Mouse (Mus musculus): ENCODE results near the gene Gls. TPM values are rescaled to one million over a fixed set of nuclear protein-coding genes. Genes with fewer than 3 reads are reported as not detected.

Gls gene
- polyA plus RNA-seq (2015; fragmentation: Nextera tagmentation; extraction: Ambion mirVana): 10.4 TPM in 2 replicates

DNA sequence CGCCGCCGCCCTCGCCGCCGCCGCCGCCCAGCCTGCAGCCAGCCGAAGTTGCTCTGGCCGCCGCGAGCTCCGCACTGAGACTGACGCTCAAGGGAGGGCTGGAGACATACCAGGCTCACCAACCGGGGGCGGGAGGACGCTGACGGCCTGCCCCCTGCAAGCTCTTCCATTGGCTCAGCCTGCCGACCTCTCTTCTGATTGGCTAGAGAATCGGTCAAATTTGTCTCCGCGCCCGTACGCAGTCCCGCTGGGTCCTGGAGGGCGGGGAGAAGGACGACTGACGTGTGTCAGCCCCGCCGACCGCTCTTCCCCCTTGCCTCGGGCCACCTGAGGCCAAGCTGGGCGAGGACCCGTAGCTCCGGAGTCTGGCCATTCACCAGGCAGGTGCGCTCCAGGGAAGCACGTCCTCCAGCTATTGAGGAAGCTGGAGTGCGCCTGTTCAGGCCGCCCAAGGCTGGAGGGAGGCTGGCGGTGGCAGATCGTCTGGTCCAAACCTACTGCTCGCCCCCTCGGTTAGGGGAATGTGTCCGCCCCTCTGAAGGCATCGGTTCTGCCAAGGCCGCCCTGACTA, at the start of gene Gls:
Gene Gls (minus strand): TSS at position 90 of the 571 bp plus-strand sequence.
- no peaks in the 10 kb centered on the region for H3K4me1 ChIP-seq (replicated peaks; ENCODE audit: control insufficient read depth, insufficient read depth)
- ATAC-seq (ENCODE audit: low FRiP score, low TSS enrichment) (peak; percentile 100), DNase-seq (ENCODE audit: low spot score) (peak; percentile 96)
- H3K9me3 ChIP-seq (ENCODE audit: control insufficient read depth, low read length): no peaks in the 10 kb centered on the region
- peak within 1 kb of the TSS; percentile 86 for H3K4me2 ChIP-seq (replicated peaks; ENCODE audit: low read depth)
- H3K27ac ChIP-seq (replicated peaks): peak within 1 kb of the TSS; percentile 94
- no peaks in the 10 kb centered on the region for H3K36me3 ChIP-seq (ENCODE audit: control insufficient read depth, insufficient read depth, low read length)
- peak within 1 kb of the TSS; percentile 94 for H3K9ac ChIP-seq (ENCODE audit: low read length)
- under 1% methylated on average over 38 of the region's 46 CpGs for WGBS
- TF ChIP-seq CTCF (IDR thresholded peaks at IDR 0.05; ENCODE audit: low read depth): no peak
- TF ChIP-seq EP300 (optimal IDR thresholded peaks at IDR 0.05): no peak
- H3K27me3 ChIP-seq (ENCODE audit: control insufficient read depth, insufficient read depth, low read length): no peaks in the 10 kb centered on the region
- H3K4me3 ChIP-seq (ENCODE audit: low read depth, low read length): peak within 1 kb of the TSS; percentile 97

DNA sequence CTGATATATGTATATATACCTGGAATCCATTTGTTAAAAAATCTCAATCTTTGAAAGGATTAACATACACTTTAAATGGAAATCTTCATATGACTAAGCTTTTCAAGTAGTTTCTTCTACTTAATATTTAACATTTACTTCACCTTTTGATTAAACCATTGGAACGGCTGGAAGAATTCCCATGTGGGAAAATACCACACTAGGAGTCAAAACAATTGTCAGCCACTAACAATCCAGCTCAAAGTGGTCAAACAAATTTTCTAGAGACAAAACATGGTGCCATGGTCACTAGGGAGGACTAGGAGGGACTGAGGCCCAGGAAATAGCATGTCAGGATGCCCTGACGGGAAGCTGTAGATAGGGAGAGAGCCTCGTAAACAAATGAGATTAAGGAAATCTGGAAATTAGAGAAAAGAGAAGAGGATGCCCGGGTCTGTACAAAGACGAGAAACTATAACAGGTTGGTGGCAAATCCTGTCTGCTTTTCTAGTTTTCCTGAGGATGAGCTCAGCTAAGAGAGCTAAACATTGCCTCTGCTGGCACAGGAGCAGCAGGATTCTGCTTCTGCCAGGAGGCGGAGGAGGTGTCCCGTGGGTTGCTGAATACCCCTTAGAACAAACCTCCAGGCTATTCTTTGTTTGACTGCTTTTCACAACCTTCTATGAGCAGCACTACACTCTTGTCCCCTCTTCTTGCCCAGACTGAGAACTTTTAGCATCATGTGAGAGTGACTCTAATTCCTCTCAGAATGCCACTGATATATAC, 47.0 kb upstream of the Gls start:
- no peak for ATAC-seq (ENCODE audit: low FRiP score, low TSS enrichment)
- TF ChIP-seq CTCF (IDR thresholded peaks at IDR 0.05; ENCODE audit: low read depth) (no peak), EP300 (optimal IDR thresholded peaks at IDR 0.05) (no peak)
- no peak overlapping the region for H3K4me2 ChIP-seq (replicated peaks; ENCODE audit: low read depth)

DNA sequence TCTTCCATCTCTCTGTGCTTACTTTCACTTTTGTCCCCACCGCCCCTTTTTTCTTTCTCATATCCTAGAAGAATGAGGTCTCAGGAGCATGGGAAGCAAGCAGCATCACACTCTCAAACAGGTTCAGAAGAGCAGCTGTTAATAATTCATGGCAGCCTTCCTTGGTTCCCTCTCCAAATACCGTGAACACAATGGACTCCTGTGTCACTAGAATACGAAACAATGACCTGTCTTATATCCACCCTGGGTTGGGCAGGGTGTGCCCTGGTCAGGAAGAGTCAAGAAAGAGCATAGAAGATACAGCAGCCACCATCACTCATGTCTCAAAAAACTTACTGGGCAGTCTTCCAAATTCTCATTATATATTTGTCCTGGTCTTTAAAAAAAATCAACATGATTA, 46.3 kb upstream of the Gls start:
- H3K4me1 ChIP-seq (replicated peaks; ENCODE audit: control insufficient read depth, insufficient read depth): no peaks in the 10 kb centered on the region
- H3K4me3 ChIP-seq (ENCODE audit: low read depth, low read length): no peak overlapping the region
- H3K27ac ChIP-seq (replicated peaks): no peak overlapping the region
- no peaks in the 10 kb centered on the region for H3K27me3 ChIP-seq (ENCODE audit: control insufficient read depth, insufficient read depth, low read length)
- no peaks in the 10 kb centered on the region for H3K9me3 ChIP-seq (ENCODE audit: control insufficient read depth, low read length)
- H3K9ac ChIP-seq (ENCODE audit: low read length): no peak overlapping the region
- 59% methylated on average over 3 of the region's 3 CpGs for WGBS
- H3K4me2 ChIP-seq (replicated peaks; ENCODE audit: low read depth): no peak overlapping the region
- no peaks in the 10 kb centered on the region for H3K36me3 ChIP-seq (ENCODE audit: control insufficient read depth, insufficient read depth, low read length)
- no peak for TF ChIP-seq EP300 (optimal IDR thresholded peaks at IDR 0.05)
- TF ChIP-seq CTCF (IDR thresholded peaks at IDR 0.05; ENCODE audit: low read depth): no peak
- DNase-seq (ENCODE audit: low spot score) (no peak), ATAC-seq (ENCODE audit: low FRiP score, low TSS enrichment) (no peak)

More for the DNA sequence above, 47.0 kb upstream of the Gls start:
- WGBS: 59% methylated on average over 7 of the region's 7 CpGs
- DNase-seq (ENCODE audit: low spot score): no peak
- Histone ChIP-seq H3K4me1 (replicated peaks; ENCODE audit: control insufficient read depth, insufficient read depth) (no peaks in the 10 kb centered on the region), H3K9me3 (ENCODE audit: control insufficient read depth, low read length) (no peaks in the 10 kb centered on the region), H3K27me3 (ENCODE audit: control insufficient read depth, insufficient read depth, low read length) (no peaks in the 10 kb centered on the region), H3K27ac (replicated peaks) (no peak overlapping the region), H3K4me3 (ENCODE audit: low read depth, low read length) (no peak overlapping the region), H3K9ac (ENCODE audit: low read length) (no peak overlapping the region), H3K36me3 (ENCODE audit: control insufficient read depth, insufficient read depth, low read length) (no peaks in the 10 kb centered on the region)

DNA sequence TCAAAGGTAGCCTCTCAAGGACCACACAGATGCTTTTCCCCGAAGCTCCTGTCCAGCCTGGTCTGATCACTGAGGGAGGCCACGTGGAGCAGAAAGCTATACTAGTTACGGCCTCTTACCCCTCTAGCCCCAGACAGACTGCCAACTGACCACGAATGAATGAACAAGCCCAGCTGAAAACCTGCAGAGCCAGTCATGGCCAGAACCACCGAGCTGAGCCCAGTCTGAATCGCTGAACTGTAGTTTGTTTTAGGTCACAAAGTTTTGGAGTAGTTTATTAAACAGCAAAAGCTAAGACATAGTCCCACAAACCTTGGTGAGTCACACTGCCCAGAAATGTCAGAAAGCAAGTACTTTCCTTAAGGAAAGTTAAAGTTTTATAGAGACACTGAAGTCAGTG, 45.0 kb upstream of the Gls start:
- no peaks in the 10 kb centered on the region for H3K9me3 ChIP-seq (ENCODE audit: control insufficient read depth, low read length)
- no peak overlapping the region for H3K4me3 ChIP-seq (ENCODE audit: low read depth, low read length)
- TF ChIP-seq CTCF (IDR thresholded peaks at IDR 0.05; ENCODE audit: low read depth): no peak
- no peak for TF ChIP-seq EP300 (optimal IDR thresholded peaks at IDR 0.05)
- no peak overlapping the region for H3K9ac ChIP-seq (ENCODE audit: low read length)
- no peak overlapping the region for H3K27ac ChIP-seq (replicated peaks)
- H3K4me2 ChIP-seq (replicated peaks; ENCODE audit: low read depth): no peak overlapping the region
- H3K27me3 ChIP-seq (ENCODE audit: control insufficient read depth, insufficient read depth, low read length): no peaks in the 10 kb centered on the region
- H3K4me1 ChIP-seq (replicated peaks; ENCODE audit: control insufficient read depth, insufficient read depth): no peaks in the 10 kb centered on the region
- no peaks in the 10 kb centered on the region for H3K36me3 ChIP-seq (ENCODE audit: control insufficient read depth, insufficient read depth, low read length)
- 49% methylated on average over 6 of the region's 6 CpGs for WGBS
- DNase-seq (ENCODE audit: low spot score) (no peak), ATAC-seq (ENCODE audit: low FRiP score, low TSS enrichment) (no peak)

DNA sequence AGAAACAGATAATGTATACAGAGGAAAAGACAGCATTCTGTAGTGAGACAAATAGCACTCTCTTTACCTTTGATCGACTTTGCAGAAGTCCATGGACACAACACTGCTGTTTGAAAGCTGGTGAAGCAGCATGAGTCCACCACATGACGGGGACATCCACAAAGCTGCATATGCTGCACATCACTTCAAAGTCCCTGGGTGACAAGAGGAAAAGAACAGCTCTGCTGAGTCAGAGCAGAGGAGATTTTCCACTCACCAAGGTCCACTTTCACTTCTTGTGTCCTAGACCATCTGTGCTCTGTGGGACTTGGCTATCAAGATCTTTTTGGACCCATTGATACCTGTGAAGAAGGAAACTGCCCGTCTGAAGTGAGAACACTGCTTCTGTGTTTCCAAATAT, 41.2 kb upstream of the Gls start:
- Histone ChIP-seq H3K4me3 (ENCODE audit: low read depth, low read length) (no peak overlapping the region), H3K27ac (replicated peaks) (no peak overlapping the region), H3K9ac (ENCODE audit: low read length) (no peak overlapping the region), H3K9me3 (ENCODE audit: control insufficient read depth, low read length) (no peaks in the 10 kb centered on the region), H3K36me3 (ENCODE audit: control insufficient read depth, insufficient read depth, low read length) (no peaks in the 10 kb centered on the region), H3K4me2 (replicated peaks; ENCODE audit: low read depth) (no peak overlapping the region), H3K4me1 (replicated peaks; ENCODE audit: control insufficient read depth, insufficient read depth) (no peaks in the 10 kb centered on the region), H3K27me3 (ENCODE audit: control insufficient read depth, insufficient read depth, low read length) (no peaks in the 10 kb centered on the region)
- DNase-seq (ENCODE audit: low spot score) (no peak), ATAC-seq (ENCODE audit: low FRiP score, low TSS enrichment) (no peak)
- 81% methylated on average over 3 of the region's 3 CpGs for WGBS
- no peak for TF ChIP-seq EP300 (optimal IDR thresholded peaks at IDR 0.05)
- TF ChIP-seq CTCF (IDR thresholded peaks at IDR 0.05; ENCODE audit: low read depth): no peak

DNA sequence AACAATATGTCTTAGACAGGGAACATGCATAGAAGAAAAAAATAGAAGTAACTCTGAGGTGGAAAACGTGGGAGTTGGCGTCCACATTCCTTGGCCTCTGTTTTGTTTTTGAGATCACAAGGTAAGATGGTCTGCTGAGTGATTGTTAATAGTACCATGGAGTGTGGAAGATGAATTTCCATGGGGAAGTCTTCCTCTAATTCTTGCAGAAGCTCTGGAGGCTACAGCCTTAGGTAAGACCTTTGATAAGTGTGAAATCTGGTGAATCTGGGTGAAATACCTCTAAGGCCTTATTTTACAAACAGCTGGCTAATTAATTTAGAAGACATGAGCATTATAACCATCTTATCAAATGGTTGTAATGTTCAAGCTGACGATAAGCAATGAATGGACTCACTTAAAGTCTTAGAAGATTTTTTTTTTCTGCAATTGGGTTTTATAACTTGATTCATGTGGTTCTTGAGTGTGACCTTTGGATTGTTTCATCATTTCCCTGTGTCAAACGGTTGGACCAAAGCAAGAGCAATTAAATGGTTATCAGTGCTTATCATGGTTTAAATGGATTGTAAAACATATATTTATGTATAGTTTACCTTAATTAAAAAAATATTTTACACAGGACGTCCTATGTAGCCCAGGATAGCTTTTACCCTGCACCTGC, 39.1 kb upstream of the Gls start:
- H3K27ac ChIP-seq (replicated peaks): no peak overlapping the region
- 65% methylated on average over 5 of the region's 5 CpGs for WGBS
- no peak for ATAC-seq (ENCODE audit: low FRiP score, low TSS enrichment)

More for the DNA sequence above, 39.1 kb upstream of the Gls start:
- Histone ChIP-seq H3K4me2 (replicated peaks; ENCODE audit: low read depth) (no peak overlapping the region), H3K27me3 (ENCODE audit: control insufficient read depth, insufficient read depth, low read length) (no peaks in the 10 kb centered on the region), H3K9me3 (ENCODE audit: control insufficient read depth, low read length) (no peaks in the 10 kb centered on the region), H3K4me3 (ENCODE audit: low read depth, low read length) (no peak overlapping the region), H3K4me1 (replicated peaks; ENCODE audit: control insufficient read depth, insufficient read depth) (no peaks in the 10 kb centered on the region), H3K36me3 (ENCODE audit: control insufficient read depth, insufficient read depth, low read length) (no peaks in the 10 kb centered on the region), H3K9ac (ENCODE audit: low read length) (no peak overlapping the region)
- TF ChIP-seq CTCF (IDR thresholded peaks at IDR 0.05; ENCODE audit: low read depth): no peak
- no peak for TF ChIP-seq EP300 (optimal IDR thresholded peaks at IDR 0.05)
- DNase-seq (ENCODE audit: low spot score): no peak
